Mouse (Mus musculus) liver, embryonic 14.5 days (tissue): ENCODE results near the gene Rnf182.

ENCODE experiments used
- CTCF ChIP-seq: IDR thresholded peaks from 2 replicates; pipeline ENCODE4 v1.5.1; 2016; ENCODE audit warnings: antibody characterized with exemption, low read depth, control low read depth
- EP300 ChIP-seq: IDR thresholded peaks from 2 replicates; pipeline ENCODE4 v1.6.1; 2016; ENCODE audit warnings: antibody characterized with exemption, low read depth

DNA sequence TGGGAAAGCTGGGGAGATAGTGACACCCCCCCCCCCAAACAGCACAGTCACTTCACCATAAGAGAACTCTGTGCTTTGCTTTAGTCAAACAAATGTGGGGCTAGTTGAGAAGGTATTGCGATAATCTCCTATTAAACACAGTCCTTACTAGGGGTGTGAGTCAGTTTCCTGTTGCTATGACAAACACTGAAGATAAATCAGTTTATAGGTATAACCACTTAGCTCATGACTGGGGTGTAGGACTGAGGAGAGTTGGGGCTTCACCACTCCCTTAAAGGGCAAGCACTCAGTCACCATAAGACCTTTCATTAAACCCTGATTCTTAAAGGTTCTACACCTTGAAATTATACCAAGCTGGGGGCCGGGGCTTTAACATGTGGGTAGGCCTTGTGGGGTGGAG lies 13.1 kb upstream of the Rnf182 start:
- TF ChIP-seq CTCF (no peak), EP300 (no peak)
